Mouse (Mus musculus): ENCODE measurements around the gene Pdzrn4. TPM values are rescaled to one million over a fixed set of nuclear protein-coding genes. Genes with fewer than 3 reads are reported as not detected.

Gene Pdzrn4
- polyA plus RNA-seq, 1 experiment = 0.06 TPM

DNA sequence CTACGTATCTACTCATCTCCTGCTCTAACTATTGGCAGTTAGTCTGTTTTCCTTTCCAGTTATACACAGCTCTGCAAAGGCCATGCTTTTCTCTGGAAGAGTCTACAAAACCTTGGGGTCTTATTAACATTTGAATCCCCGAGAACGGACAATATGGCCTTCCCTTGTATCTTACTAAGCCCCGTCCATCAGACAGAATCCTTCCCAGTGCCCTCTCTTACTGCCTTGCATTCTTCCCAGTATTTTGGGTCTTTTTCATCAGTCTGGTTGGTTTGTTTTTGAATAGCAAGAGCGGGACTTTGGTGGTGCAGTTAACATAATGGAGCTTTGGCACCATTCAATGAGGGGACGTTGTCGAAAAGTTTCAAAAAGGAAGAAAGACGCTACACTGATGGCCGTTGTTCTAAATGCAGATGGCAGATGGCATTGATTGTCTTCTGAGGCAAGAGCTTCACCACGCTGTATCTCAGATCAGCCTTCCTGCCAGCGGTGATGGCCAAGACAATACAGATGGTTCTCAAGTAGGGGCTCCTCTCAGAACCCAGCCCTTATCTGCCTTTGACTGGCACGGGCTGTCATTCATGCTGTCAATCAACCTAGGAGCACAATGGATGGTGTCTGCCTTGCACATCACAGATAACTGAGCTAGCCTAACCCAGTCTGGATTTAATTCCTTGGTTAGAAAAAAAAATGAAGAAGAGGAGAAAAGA lies 98.9 kb downstream of the Pdzrn4 start:
- H3K36me3 ChIP-seq (ENCODE audit: control insufficient read depth, insufficient read depth, low read length) = no peaks in the 10 kb centered on the region
- H3K27ac ChIP-seq (ENCODE audit: insufficient read depth, low read depth, low read length) = no peak overlapping the region
- 87% methylated on average over 12 of the region's 12 CpGs for WGBS
- no peaks in the 10 kb centered on the region for H3K27me3 ChIP-seq (ENCODE audit: control insufficient read depth, insufficient read depth, low read length)
- TF ChIP-seq POLR2A (IDR thresholded peaks at IDR 0.05; ENCODE audit: low read depth, low read length) (no peak), CTCF (IDR thresholded peaks at IDR 0.05; ENCODE audit: extremely low read depth, insufficient read length, insufficient replicate concordance, low read depth, low read length) (no peak)
- no peaks in the 10 kb centered on the region for H3K4me1 ChIP-seq (ENCODE audit: control insufficient read depth, insufficient read depth, insufficient read length, low read length)
- H3K4me3 ChIP-seq (ENCODE audit: low read depth, low read length) = no peak overlapping the region

GRCm38 (mm10) chr15:92500276-92500838 lies 103.7 kb downstream of the Pdzrn4 start:
- WGBS = 68% methylated on average over 9 of the region's 9 CpGs
- H3K36me3 ChIP-seq (ENCODE audit: control insufficient read depth, insufficient read depth, low read length) = no peaks in the 10 kb centered on the region
- no peaks in the 10 kb centered on the region for H3K27me3 ChIP-seq (ENCODE audit: control insufficient read depth, insufficient read depth, low read length)
- no peak overlapping the region for H3K4me3 ChIP-seq (ENCODE audit: low read depth, low read length)
- H3K4me1 ChIP-seq (ENCODE audit: control insufficient read depth, insufficient read depth, insufficient read length, low read length) = no peaks in the 10 kb centered on the region
- H3K27ac ChIP-seq (ENCODE audit: insufficient read depth, low read depth, low read length) = no peak overlapping the region
- TF ChIP-seq POLR2A (IDR thresholded peaks at IDR 0.05; ENCODE audit: low read depth, low read length) = no peak
- TF ChIP-seq CTCF (IDR thresholded peaks at IDR 0.05; ENCODE audit: extremely low read depth, insufficient read length, insufficient replicate concordance, low read depth, low read length) = no peak

GRCm38 (mm10) chr15:92502797-92503196 lies 106.1 kb downstream of the Pdzrn4 start:
- WGBS = 70% methylated on average over 1 of the region's 1 CpGs
- Histone ChIP-seq H3K27me3 (ENCODE audit: control insufficient read depth, insufficient read depth, low read length) (no peaks in the 10 kb centered on the region), H3K36me3 (ENCODE audit: control insufficient read depth, insufficient read depth, low read length) (no peaks in the 10 kb centered on the region), H3K4me1 (ENCODE audit: control insufficient read depth, insufficient read depth, insufficient read length, low read length) (no peaks in the 10 kb centered on the region), H3K27ac (ENCODE audit: insufficient read depth, low read depth, low read length) (no peak overlapping the region), H3K4me3 (ENCODE audit: low read depth, low read length) (no peak overlapping the region)
- TF ChIP-seq CTCF (IDR thresholded peaks at IDR 0.05; ENCODE audit: extremely low read depth, insufficient read length, insufficient replicate concordance, low read depth, low read length) (no peak), POLR2A (IDR thresholded peaks at IDR 0.05; ENCODE audit: low read depth, low read length) (no peak)

- H3K36me3 ChIP-seq (ENCODE audit: control insufficient read depth, insufficient read depth, low read length) = no peaks in the 10 kb centered on the region
- no peaks in the 10 kb centered on the region for H3K4me1 ChIP-seq (ENCODE audit: control insufficient read depth, insufficient read depth, insufficient read length, low read length)
- H3K4me3 ChIP-seq (ENCODE audit: low read depth, low read length) = no peak overlapping the region
- H3K27me3 ChIP-seq (ENCODE audit: control insufficient read depth, insufficient read depth, low read length) = no peaks in the 10 kb centered on the region
- WGBS = 75% methylated on average over 8 of the region's 8 CpGs
- H3K27ac ChIP-seq (ENCODE audit: insufficient read depth, low read depth, low read length) = no peak overlapping the region
- TF ChIP-seq CTCF (IDR thresholded peaks at IDR 0.05; ENCODE audit: extremely low read depth, insufficient read length, insufficient replicate concordance, low read depth, low read length) (no peak), POLR2A (IDR thresholded peaks at IDR 0.05; ENCODE audit: low read depth, low read length) (no peak)
These were observed 112.7 kb downstream of the Pdzrn4 start for GRCm38 (mm10) chr15:92509372-92509771.

DNA sequence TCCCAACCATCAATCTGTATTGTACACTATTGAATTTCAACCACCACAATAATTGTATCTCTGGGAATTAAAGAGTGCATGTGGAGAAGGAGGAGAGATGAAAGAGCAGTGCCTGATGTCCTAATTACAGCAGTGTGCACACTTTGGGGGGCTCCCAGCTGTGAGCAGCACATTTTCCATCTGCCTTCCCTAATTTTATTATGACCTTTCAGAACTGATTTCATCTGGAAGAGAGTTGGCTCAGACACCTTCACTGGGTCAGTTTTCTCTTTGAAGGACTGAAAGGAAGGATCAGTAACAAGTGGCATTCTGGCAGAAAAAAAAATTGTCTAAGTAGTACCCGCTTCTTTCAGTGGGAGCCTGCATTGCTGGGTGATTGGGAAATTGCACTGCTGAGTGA lies 119.0 kb downstream of the Pdzrn4 start:
- Histone ChIP-seq H3K4me1 (ENCODE audit: control insufficient read depth, insufficient read depth, insufficient read length, low read length) (no peaks in the 10 kb centered on the region), H3K36me3 (ENCODE audit: control insufficient read depth, insufficient read depth, low read length) (no peaks in the 10 kb centered on the region), H3K27me3 (ENCODE audit: control insufficient read depth, insufficient read depth, low read length) (no peaks in the 10 kb centered on the region), H3K27ac (ENCODE audit: insufficient read depth, low read depth, low read length) (no peak overlapping the region), H3K4me3 (ENCODE audit: low read depth, low read length) (no peak overlapping the region)
- no peak for TF ChIP-seq CTCF (IDR thresholded peaks at IDR 0.05; ENCODE audit: extremely low read depth, insufficient read length, insufficient replicate concordance, low read depth, low read length)
- no peak for TF ChIP-seq POLR2A (IDR thresholded peaks at IDR 0.05; ENCODE audit: low read depth, low read length)
- 86% methylated on average over 1 of the region's 1 CpGs for WGBS

DNA sequence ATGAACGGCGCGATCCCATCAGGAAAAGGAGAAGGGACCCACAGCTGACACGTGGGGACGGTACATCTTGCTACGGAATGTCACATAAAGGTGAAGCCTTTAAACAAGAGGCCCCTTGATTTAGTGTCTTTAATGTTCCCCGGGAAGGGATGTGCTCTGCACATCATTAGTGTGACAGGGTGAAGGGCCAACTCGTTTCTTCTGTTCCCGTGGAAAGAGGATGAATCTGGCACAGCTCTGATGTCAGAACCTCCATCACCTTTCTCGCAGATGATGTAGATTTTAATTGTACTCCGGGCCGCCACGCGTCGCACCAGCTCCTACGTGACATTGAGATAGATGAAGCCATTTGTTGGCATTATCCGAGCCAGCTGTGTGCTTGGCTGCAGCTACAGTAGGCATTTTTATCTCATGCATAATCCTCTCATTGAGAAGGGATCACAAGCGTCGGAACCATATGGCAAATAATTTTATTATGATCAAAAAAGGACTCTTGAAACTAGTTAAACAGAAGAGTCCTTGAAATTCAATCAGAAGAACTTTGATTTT lies 124.1 kb downstream of the Pdzrn4 start:
- Histone ChIP-seq H3K36me3 (ENCODE audit: control insufficient read depth, insufficient read depth, low read length) (no peaks in the 10 kb centered on the region), H3K27ac (ENCODE audit: insufficient read depth, low read depth, low read length) (no peak overlapping the region), H3K27me3 (ENCODE audit: control insufficient read depth, insufficient read depth, low read length) (no peaks in the 10 kb centered on the region), H3K4me3 (ENCODE audit: low read depth, low read length) (no peak overlapping the region), H3K4me1 (ENCODE audit: control insufficient read depth, insufficient read depth, insufficient read length, low read length) (no peaks in the 10 kb centered on the region)
- 77% methylated on average over 19 of the region's 19 CpGs for WGBS
- TF ChIP-seq POLR2A (IDR thresholded peaks at IDR 0.05; ENCODE audit: low read depth, low read length) (no peak), CTCF (IDR thresholded peaks at IDR 0.05; ENCODE audit: extremely low read depth, insufficient read length, insufficient replicate concordance, low read depth, low read length) (no peak)

- Histone ChIP-seq H3K4me1 (ENCODE audit: control insufficient read depth, insufficient read depth, insufficient read length, low read length) (no peaks in the 10 kb centered on the region), H3K27ac (ENCODE audit: insufficient read depth, low read depth, low read length) (no peak overlapping the region), H3K27me3 (ENCODE audit: control insufficient read depth, insufficient read depth, low read length) (no peaks in the 10 kb centered on the region), H3K4me3 (ENCODE audit: low read depth, low read length) (no peak overlapping the region), H3K36me3 (ENCODE audit: control insufficient read depth, insufficient read depth, low read length) (no peaks in the 10 kb centered on the region)
- TF ChIP-seq CTCF (IDR thresholded peaks at IDR 0.05; ENCODE audit: extremely low read depth, insufficient read length, insufficient replicate concordance, low read depth, low read length) = no peak
- no peak for TF ChIP-seq POLR2A (IDR thresholded peaks at IDR 0.05; ENCODE audit: low read depth, low read length)
- WGBS = 29% methylated on average over 7 of the region's 7 CpGs
These were observed 125.0 kb downstream of the Pdzrn4 start for GRCm38 (mm10) chr15:92521686-92522085.

All from small intestine, adult 2 months (tissue).